Mouse (Mus musculus) megakaryocyte progenitor cell, adult 5-6 weeks (primary cell): ENCODE results near the gene C1galt1. TPM values are rescaled to one million over a fixed set of nuclear protein-coding genes. Genes with fewer than 3 reads are reported as not detected.

ENCODE experiments used
- ATAC-seq: replicated peaks from 2 replicates; pipeline ENCODE4 v1.8.0; 2016; ENCODE audit warnings: mild to moderate bottlenecking, moderate TSS enrichment, inconsistent platforms; ENCODE audit not compliant: poor library complexity
- total RNA-seq, 2 experiments: library from RNA; stranded (forward) in 1 of 2; stranded (reverse) in 1 of 2; fragments of 157-497, 149-512 nt in 1 of 2; fragments of 200-1000 nt in 1 of 2; gene quantifications; 2 replicates each; pipeline versions ENCODE4 v1.2.3 to v1.2.4; 2015 to 2017

The C1galt1 gene
- total RNA-seq (2015) (33.3 TPM in 2 replicates), total RNA-seq (2017) (18.9 and 22.4 TPM in 2 replicates)

GRCm38 (mm10) chr6:7844802-7845679, at the start of gene C1galt1:
Gene C1galt1 (plus strand): TSS chr6:7844842.
- ATAC-seq: 0 out of 2 replicates have a peak, but pooled peaks have one; percentile 10

- ATAC-seq: peak; percentile 74
Observed at GRCm38 (mm10) chr6:7799969-7800368, 44.7 kb upstream of the C1galt1 start.

- no peak for ATAC-seq
Observed at GRCm38 (mm10) chr6:7803765-7804542, 40.7 kb upstream of the C1galt1 start.

GRCm38 (mm10) chr6:7814146-7814545, 30.5 kb upstream of the C1galt1 start:
- ATAC-seq: 0 out of 2 replicates have a peak, but pooled peaks have one; percentile 23

- ATAC-seq: no peak; the same call in 1 of the 2 replicates
Observed at GRCm38 (mm10) chr6:7816233-7816632, 28.4 kb upstream of the C1galt1 start.

- ATAC-seq: no peak
Observed at GRCm38 (mm10) chr6:7822688-7823087, 22.0 kb upstream of the C1galt1 start.

- no peak for ATAC-seq
Observed at GRCm38 (mm10) chr6:7830793-7831192, 13.8 kb upstream of the C1galt1 start.

- ATAC-seq: no peak
Observed at GRCm38 (mm10) chr6:7832564-7833175, 12.0 kb upstream of the C1galt1 start.

- peak; percentile 47 for ATAC-seq
Observed at GRCm38 (mm10) chr6:7843726-7844411, 773 bp upstream of the C1galt1 start.

GRCm38 (mm10) chr6:7844412-7844801, 235 bp upstream of the C1galt1 start:
- ATAC-seq: peak; percentile 87

- peak; percentile 22 for ATAC-seq
Observed at GRCm38 (mm10) chr6:7845680-7846017, 1.0 kb downstream of the C1galt1 start.

GRCm38 (mm10) chr6:7846726-7847439, 2.2 kb downstream of the C1galt1 start:
- no peak for ATAC-seq

- ATAC-seq: no peak
Observed at GRCm38 (mm10) chr6:7847890-7848508, 3.4 kb downstream of the C1galt1 start.

- ATAC-seq: no peak
Observed at GRCm38 (mm10) chr6:7848714-7849113, 4.1 kb downstream of the C1galt1 start.

- no peak for ATAC-seq
Observed at GRCm38 (mm10) chr6:7851036-7851435, 6.4 kb downstream of the C1galt1 start.

- ATAC-seq: peak; percentile 57
Observed at GRCm38 (mm10) chr6:7852919-7853318, 8.3 kb downstream of the C1galt1 start.

- no peak for ATAC-seq
Observed at GRCm38 (mm10) chr6:7853461-7853860, 8.8 kb downstream of the C1galt1 start.

- ATAC-seq: peak; percentile 68
Observed at GRCm38 (mm10) chr6:7856682-7857290, 12.1 kb downstream of the C1galt1 start.
